Mouse (Mus musculus): ENCODE measurements at regions not wholly inside any gene's neighbourhood (a gene's known extent, or its start where the extent isn't known, plus 50 kb on each side); places are given as distances from the start of the nearest gene placed in this dataset.
A peak's percentile ranks its signal among the peaks of the same experiment; 100 is the strongest.

DNA sequence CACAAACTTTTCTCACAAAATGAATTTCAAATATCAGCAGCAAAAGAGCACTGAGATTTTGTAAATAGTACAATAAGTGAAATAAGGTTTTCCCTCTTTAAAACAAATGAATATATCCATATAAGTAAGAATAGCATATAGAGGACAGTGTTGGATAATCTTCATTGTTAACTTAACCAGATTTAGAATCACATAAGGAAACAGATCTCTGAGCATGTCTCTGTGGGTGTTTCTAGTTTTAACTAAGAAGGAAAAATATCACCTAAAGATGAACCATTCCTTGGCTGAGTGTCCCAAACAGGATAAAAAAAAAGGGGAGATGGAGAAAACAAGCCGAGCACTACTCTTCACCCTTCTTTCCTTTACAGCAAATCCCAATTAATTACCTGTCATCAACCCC, 690.4 kb upstream of the Msl3l2 start:
- no peak for TF ChIP-seq CTCF (IDR thresholded peaks at IDR 0.05; ENCODE audit: borderline replicate concordance, extremely low read depth, insufficient read depth, insufficient read length)
- TF ChIP-seq POLR2A (IDR thresholded peaks at IDR 0.05; ENCODE audit: borderline replicate concordance, extremely low read depth, insufficient read depth, insufficient read length, poor library complexity, severe bottlenecking), result no peak

DNA sequence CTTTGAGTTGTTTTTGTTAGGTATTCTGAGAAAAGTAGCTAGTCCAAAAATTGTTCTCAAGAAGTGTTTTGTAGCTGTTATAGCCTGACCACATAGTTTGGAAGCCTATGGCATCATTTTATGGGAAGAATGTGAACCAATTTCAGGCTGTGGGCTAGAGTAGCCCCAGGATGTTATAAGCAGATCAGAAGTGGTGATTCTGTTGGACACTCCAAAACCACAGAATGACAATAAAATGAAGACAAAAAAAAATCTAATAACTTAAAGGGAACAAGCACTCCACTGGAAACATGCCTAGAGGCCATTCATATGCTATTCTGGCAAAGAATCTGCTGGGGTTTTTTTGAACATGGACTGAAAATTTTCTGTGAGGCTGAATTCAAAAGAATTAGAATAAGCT, 689.9 kb upstream of the Msl3l2 start:
- TF ChIP-seq POLR2A (IDR thresholded peaks at IDR 0.05; ENCODE audit: borderline replicate concordance, extremely low read depth, insufficient read depth, insufficient read length, poor library complexity, severe bottlenecking) (no peak), CTCF (IDR thresholded peaks at IDR 0.05; ENCODE audit: borderline replicate concordance, extremely low read depth, insufficient read depth, insufficient read length) (no peak)
- DNase-seq (ENCODE audit: low read depth), result peak; percentile 27

More for the DNA sequence above, 690.4 kb upstream of the Msl3l2 start:
- no peak for DNase-seq (ENCODE audit: low read depth)

DNA sequence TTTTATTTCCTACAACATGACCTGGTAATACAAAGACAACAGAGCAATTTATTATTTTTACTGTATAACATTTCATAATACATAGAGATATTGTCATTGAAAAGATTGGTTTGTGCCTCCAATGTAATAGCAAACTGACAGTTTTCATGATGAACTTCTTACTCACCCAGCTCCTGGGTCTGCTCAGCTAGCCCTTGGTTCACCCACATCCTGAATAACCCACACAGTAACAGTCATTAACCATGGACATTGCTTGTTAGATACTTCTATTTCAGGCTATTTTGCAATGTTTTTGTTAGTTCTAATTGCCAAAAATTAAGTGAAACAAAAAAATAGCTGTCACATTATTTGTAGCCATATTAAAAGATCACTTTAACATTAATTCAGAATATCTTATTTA, 684.3 kb upstream of the Msl3l2 start:
- no peak for DNase-seq (ENCODE audit: low read depth)
- TF ChIP-seq POLR2A (IDR thresholded peaks at IDR 0.05; ENCODE audit: borderline replicate concordance, extremely low read depth, insufficient read depth, insufficient read length, poor library complexity, severe bottlenecking) (no peak), CTCF (IDR thresholded peaks at IDR 0.05; ENCODE audit: borderline replicate concordance, extremely low read depth, insufficient read depth, insufficient read length) (no peak)

DNA sequence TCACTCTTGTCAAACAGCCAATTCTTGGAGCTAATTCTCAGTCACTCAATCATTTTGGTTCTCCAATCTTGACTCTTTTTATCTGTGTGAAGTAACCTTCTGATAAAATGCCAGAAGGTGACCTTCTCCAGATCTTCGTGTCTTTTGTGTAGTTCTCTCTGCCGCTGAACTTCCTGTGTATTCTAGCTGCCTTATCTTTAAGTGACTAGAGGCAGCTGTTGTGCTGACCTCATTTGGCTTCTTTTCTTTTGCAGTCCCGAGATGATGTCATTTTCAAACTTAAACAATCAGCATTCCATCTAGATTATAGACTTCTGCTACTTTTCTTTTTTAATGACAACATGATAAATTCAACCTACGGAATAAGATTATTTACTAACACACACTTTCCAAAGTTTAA, 681.8 kb upstream of the Msl3l2 start:
- no peak for DNase-seq (ENCODE audit: low read depth)
- no peak for TF ChIP-seq CTCF (IDR thresholded peaks at IDR 0.05; ENCODE audit: borderline replicate concordance, extremely low read depth, insufficient read depth, insufficient read length)
- TF ChIP-seq POLR2A (IDR thresholded peaks at IDR 0.05; ENCODE audit: borderline replicate concordance, extremely low read depth, insufficient read depth, insufficient read length, poor library complexity, severe bottlenecking), result no peak
